Mouse (Mus musculus) adrenal gland, adult 18-20 months (tissue): ENCODE data around the gene Hoxa4. TPM values are rescaled to one million over a fixed set of nuclear protein-coding genes. Genes with fewer than 3 reads are reported as not detected.

Source experiments
- DNase-seq, 2 experiments: peaks; one replicate each; pipeline ENCODE4 v3.0.0; 2021 to 2022; ENCODE audit warnings: low spot score in 2 of 2
- total RNA-seq, 2 experiments: library from RNA; stranded (reverse); gene quantifications; 1 replicate in 1 of 2; 2 replicates in 1 of 2; pipeline ENCODE4 v1.2.3; 2021

Gene Hoxa4
- total RNA-seq, 2 experiments from 2014 or later: 1.8 to 3.1 TPM

GRCm38 (mm10) chr6:52217895-52218642, 26.5 kb upstream of the Hoxa4 start:
- DNase-seq: peak in 1 of 2 experiments; percentile 18

- peak; percentile 75 to 76 for DNase-seq
These were observed 25.9 kb upstream of the Hoxa4 start for GRCm38 (mm10) chr6:52217459-52217768.

GRCm38 (mm10) chr6:52216691-52217458, 25.3 kb upstream of the Hoxa4 start:
- DNase-seq: peak; percentile 47 to 55

- DNase-seq: peak in 1 of 2 experiments; percentile 20
These were observed 24.4 kb upstream of the Hoxa4 start for GRCm38 (mm10) chr6:52215771-52216535.

GRCm38 (mm10) chr6:52215070-52215469, 23.5 kb upstream of the Hoxa4 start:
- peak in 1 of 2 experiments; percentile 19 for DNase-seq

- peak in 1 of 2 experiments; percentile 17 for DNase-seq
These were observed 22.7 kb upstream of the Hoxa4 start for GRCm38 (mm10) chr6:52214271-52214670.

- peak; percentile 70 for DNase-seq
These were observed 21.8 kb upstream of the Hoxa4 start, which contains the start of the genes Hoxa3 and Gm28308 for GRCm38 (mm10) chr6:52213119-52213986. Hoxa3 (minus strand) TSS chr6:52213336. Gm28308 (minus strand) TSS chr6:52213339.

- DNase-seq: peak; percentile 41 to 42
These were observed 21.1 kb upstream of the Hoxa4 start for GRCm38 (mm10) chr6:52212556-52213118.

- peak in 1 of 2 experiments; percentile 32 for DNase-seq
These were observed 20.4 kb upstream of the Hoxa4 start for GRCm38 (mm10) chr6:52211961-52212360.

- DNase-seq: peak; percentile 80 to 85
These were observed 19.8 kb upstream of the Hoxa4 start for GRCm38 (mm10) chr6:52211170-52211935.

GRCm38 (mm10) chr6:52209685-52210046, 18.1 kb upstream of the Hoxa4 start:
- DNase-seq: no peak

- peak in 1 of 2 experiments; percentile 23 for DNase-seq
These were observed 17.5 kb upstream of the Hoxa4 start for GRCm38 (mm10) chr6:52208868-52209684.

GRCm38 (mm10) chr6:52208072-52208867, 16.7 kb upstream of the Hoxa4 start, which contains the start of gene Hoxa6:
Hoxa6 (minus strand) TSS chr6:52208722.
- DNase-seq: peak; percentile 50 to 68

- DNase-seq: no peak
These were observed 16.1 kb upstream of the Hoxa4 start for GRCm38 (mm10) chr6:52207684-52207976.

- DNase-seq: no peak
These were observed 15.5 kb upstream of the Hoxa4 start for GRCm38 (mm10) chr6:52206882-52207683.

- DNase-seq: no peak
These were observed 14.4 kb upstream of the Hoxa4 start for GRCm38 (mm10) chr6:52205638-52206621.
